Mouse (Mus musculus): ENCODE data around the gene Tram1l1. TPM values are rescaled to one million over a fixed set of nuclear protein-coding genes. Genes with fewer than 3 reads are reported as not detected.

Gene Tram1l1
- polyA plus RNA-seq (2015; fragmentation: Illumina TruSeq; extraction: RNeasy Lipid Tissue Mini Kit (QIAGEN cat#74804); ENCODE audit: insufficient read depth, low read depth, low replicate concordance), result not detected

GRCm38 (mm10) chr3:124320821-124321576, at the start of gene Tram1l1:
TSS of gene Tram1l1 (plus strand) at chr3:124320855.

Other genes with a start within 250 kb of the Tram1l1 start
- not detected for gene 1700006A11Rik, start 105.2 kb downstream of the Tram1l1 start, polyA plus RNA-seq (2015; fragmentation: Illumina TruSeq; extraction: RNeasy Lipid Tissue Mini Kit (QIAGEN cat#74804); ENCODE audit: insufficient read depth, low read depth, low replicate concordance)

Data from pancreas, adult 10 weeks (tissue).